Mouse (Mus musculus): Measurements from ENCODE around the gene Zkscan1. TPM values are rescaled to one million over a fixed set of nuclear protein-coding genes. Genes with fewer than 3 reads are reported as not detected.

Zkscan1 gene
- total RNA-seq, 2 experiments from 2014 or later, result 38.0 to 41.1 TPM

DNA sequence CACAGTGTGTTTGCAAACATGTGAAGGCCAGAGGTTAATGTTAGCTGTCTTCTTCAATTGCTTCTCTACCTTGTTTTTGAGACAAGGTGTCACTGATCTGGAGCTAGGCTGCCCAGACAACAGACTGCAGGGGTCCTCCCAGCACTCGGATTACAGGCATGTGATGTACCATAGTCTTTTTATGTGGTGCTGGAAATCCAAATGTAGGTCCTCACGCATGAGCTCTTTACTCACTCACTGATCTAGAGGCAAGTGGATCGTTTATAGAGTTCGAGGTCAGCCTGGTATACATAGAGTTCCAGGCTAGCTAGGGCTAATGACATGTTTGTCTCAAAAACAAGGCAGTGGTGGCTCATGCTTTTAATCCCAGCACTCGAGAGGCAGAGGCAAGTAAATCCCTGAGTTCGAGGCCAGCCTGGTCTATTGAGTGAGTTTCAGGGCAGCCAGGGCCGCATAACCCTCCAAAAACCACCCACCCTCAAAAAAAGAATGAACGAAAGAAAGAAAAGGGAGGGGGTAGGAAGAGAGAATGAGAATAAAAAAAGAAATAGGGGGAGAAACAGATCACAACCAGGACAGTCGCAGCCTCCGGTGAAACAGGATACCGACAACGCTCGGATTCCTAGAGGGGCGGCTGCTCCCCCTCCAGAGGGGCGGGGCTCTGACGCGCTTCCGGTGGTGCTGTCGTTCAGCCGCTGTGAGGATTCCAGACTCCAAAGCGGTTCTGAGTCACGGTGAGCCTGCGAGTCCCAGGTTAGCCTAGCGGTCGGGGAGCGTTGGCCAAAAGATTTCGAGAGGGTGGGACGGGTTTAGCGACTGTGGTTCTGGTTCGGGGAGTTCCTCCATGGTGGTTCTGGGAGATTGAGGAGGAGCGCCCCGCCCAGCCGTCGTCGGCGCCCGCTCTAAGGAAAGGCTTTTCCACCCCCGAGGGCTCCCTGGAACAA lies 31.6 kb downstream of the Zkscan1 start, which contains the start of gene Zscan21:
Gene Zscan21, plus strand, starts transcription at position 649 of the 944 bp plus-strand sequence.
- ATAC-seq (replicated peaks; ENCODE audit: low FRiP score, low TSS enrichment, poor library complexity, severe bottlenecking), result peak; percentile 100

DNA sequence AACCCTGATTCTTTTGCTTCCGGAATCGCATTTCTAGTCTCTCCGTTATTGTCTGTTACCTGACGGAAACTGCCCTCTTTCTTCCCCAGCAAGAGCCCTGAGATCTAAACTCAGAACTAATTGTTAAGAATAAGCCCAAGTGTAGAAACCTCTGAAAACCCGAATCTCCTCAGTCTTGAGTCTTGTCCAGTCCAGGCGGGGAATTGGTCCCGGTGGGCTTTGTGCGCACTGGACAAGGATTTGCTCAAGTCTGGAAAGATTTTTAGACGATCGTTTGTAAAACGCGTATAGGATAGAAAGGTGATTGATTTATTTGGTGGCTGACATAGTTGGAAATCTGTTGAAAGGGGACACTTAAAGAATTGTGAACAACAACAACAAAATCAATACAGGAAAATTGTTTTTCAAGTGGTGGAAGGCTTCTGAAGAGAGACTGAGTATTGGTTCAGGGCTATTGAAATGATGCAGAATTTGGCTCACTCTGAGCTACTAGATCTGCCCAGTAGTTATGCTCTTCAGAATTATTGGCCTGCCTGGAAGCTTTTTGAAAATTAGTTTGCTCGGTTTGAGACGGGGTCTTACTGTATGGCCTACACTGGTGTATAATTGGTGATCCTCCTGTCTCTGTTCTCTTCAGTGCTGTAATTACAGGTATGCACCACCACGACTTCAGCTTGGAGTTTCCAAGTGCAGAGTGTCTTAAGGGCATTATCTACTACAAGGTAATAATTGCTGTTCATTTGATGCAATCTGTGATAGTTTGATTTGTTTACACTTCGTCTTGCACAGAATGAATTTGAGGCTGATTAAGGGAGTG lies 32.5 kb downstream of the Zkscan1 start:
- peak; percentile 62 for ATAC-seq (replicated peaks; ENCODE audit: low FRiP score, low TSS enrichment, poor library complexity, severe bottlenecking)

- ATAC-seq (replicated peaks; ENCODE audit: low FRiP score, low TSS enrichment, poor library complexity, severe bottlenecking), result no peak
Observed at GRCm38 (mm10) chr5:138118041-138118440, 33.2 kb downstream of the Zkscan1 start.

DNA sequence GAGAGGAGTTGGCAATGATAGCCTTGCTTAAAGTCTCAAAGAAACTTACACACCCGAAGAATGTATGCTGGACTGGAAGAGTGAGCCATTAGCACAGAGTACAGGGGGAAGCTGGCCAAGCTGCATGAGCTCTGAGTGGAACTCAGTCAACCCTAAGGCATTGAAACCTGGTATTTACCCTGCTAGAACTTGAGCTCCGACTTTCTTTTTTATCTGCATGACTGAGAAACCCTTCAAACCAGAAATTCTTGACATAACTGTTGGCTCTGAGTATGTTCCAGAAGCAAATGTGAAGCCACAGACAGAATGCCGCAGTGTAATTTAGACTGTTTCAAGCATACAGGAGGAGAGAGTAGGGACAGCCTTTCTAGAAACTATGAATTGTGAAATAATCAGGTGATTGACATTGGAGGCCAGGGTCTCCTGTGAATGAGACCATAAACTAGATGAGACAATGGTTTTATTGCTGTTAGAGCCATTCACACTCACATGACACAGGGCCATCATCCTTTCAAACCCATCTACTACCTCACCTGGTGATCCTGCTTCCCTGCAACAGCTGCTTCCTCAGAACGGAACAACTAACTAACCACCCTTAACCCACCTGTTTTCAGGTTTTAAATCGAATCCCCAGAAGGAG lies 47.7 kb downstream of the Zkscan1 start:
- ATAC-seq (replicated peaks; ENCODE audit: low FRiP score, low TSS enrichment, poor library complexity, severe bottlenecking), result no peak

GRCm38 (mm10) chr5:138137257-138137656 lies 52.4 kb downstream of the Zkscan1 start:
- peak; percentile 89 for ATAC-seq (replicated peaks; ENCODE audit: low FRiP score, low TSS enrichment, poor library complexity, severe bottlenecking)

GRCm38 (mm10) chr5:138137935-138138549 lies 53.2 kb downstream of the Zkscan1 start:
- ATAC-seq (replicated peaks; ENCODE audit: low FRiP score, low TSS enrichment, poor library complexity, severe bottlenecking), result peak; percentile 81

GRCm38 (mm10) chr5:138138585-138138984 lies 53.7 kb downstream of the Zkscan1 start:
- no peak for ATAC-seq (replicated peaks; ENCODE audit: low FRiP score, low TSS enrichment, poor library complexity, severe bottlenecking)

DNA sequence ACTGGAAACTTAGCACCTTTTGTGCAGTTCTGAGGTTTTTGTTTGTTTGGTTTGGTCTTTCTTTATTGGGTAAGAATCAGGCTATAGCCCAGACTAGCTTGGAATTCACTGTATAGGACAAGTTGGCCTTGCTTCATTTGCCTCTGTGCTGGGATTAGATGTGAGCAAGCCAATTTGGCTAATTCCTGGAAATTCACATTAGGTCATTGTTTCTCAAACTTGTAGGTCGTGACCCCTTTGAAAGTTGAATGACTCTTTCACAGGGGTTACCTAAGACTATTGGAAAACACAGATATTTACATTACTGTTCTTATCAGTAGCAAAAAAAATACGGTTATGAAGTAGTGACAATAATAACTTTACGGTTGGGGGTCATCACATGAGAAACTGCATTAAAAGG lies 69.5 kb downstream of the Zkscan1 start:
- no peak for ATAC-seq (replicated peaks; ENCODE audit: low FRiP score, low TSS enrichment, poor library complexity, severe bottlenecking)

DNA sequence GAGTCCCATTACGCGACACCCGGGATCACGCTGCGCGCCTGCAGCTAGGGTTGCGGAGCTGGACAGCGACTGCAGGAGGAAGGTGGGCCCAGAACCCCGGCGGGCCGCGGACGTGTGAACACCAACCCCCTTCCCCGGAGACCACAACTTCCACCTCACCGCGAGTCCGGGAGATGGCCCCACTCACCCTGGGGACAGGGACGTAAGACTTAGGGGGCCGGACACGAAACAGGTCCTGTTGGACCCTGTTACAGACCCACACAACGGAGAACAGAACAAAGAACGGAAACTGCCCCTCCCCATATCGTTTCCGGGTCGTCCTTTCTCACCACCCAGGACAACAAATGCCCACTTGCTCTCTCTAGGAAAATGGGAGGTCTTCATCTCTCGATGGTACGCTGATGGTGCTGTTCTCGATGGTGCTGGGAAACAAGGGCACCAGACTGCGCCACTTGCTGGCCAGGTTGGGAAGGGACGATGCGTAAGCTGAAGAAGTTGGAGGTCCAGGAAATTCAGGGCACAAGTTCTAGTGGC lies 70.6 kb downstream of the Zkscan1 start, which contains the start of gene Zfp113:
Gene Zfp113, minus strand, starts transcription at position 302 of the 534 bp plus-strand sequence.
- ATAC-seq (replicated peaks; ENCODE audit: low FRiP score, low TSS enrichment, poor library complexity, severe bottlenecking), result peak; percentile 98

Other genes starting within 250 kb of the Zkscan1 start
- gene Pilra, start 248.8 kb upstream of the Zkscan1 start, total RNA-seq (2014; fragmentation: Nextera tagmentation), result 6.5 TPM in 1 of 2 replicates, not detected in the other
- gene Pilra, start 248.8 kb upstream of the Zkscan1 start, total RNA-seq (2017), result not detected in 2 replicates
- not detected in 2 replicates for gene Pilrb1, start 227.0 kb upstream of the Zkscan1 start, total RNA-seq (2014; fragmentation: Nextera tagmentation)
- not detected in 2 replicates for gene Pilrb1, start 227.0 kb upstream of the Zkscan1 start, total RNA-seq (2017)
- gene Pilrb2, start 213.3 kb upstream of the Zkscan1 start, total RNA-seq (2014; fragmentation: Nextera tagmentation), result 1.5 TPM in 1 of 2 replicates, not detected in the other
- gene Pilrb2, start 213.3 kb upstream of the Zkscan1 start, total RNA-seq (2017), result not detected in 2 replicates
- gene Cyp3a13, start 163.5 kb upstream of the Zkscan1 start, total RNA-seq (2014; fragmentation: Nextera tagmentation), result not detected in 2 replicates
- not detected in 2 replicates for gene Cyp3a13, start 163.5 kb upstream of the Zkscan1 start, total RNA-seq (2017)
- gene Gjc3, start 122.0 kb upstream of the Zkscan1 start, total RNA-seq (2014; fragmentation: Nextera tagmentation), result not detected in 2 replicates
- gene Gjc3, start 122.0 kb upstream of the Zkscan1 start, total RNA-seq (2017), result not detected in 2 replicates
- not detected in 2 replicates for gene Azgp1, start 103.6 kb upstream of the Zkscan1 start, total RNA-seq (2014; fragmentation: Nextera tagmentation)
- gene Azgp1, start 103.6 kb upstream of the Zkscan1 start, total RNA-seq (2017), result not detected in 2 replicates
- gene Smok3a, start 63.8 kb upstream of the Zkscan1 start, total RNA-seq (2014; fragmentation: Nextera tagmentation), result not detected in 2 replicates
- gene Smok3a, start 63.8 kb upstream of the Zkscan1 start, total RNA-seq (2017), result not detected in 2 replicates
- not detected in 2 replicates for gene Smok3b, start 63.7 kb upstream of the Zkscan1 start, total RNA-seq (2014; fragmentation: Nextera tagmentation)
- not detected in 2 replicates for gene Smok3b, start 63.7 kb upstream of the Zkscan1 start, total RNA-seq (2017)
- gene Smok3c, start 31.9 kb upstream of the Zkscan1 start, total RNA-seq (2014; fragmentation: Nextera tagmentation), result not detected in 2 replicates
- gene Smok3c, start 31.9 kb upstream of the Zkscan1 start, total RNA-seq (2017), result not detected in 2 replicates
- gene Zscan21, start 31.8 kb downstream of the Zkscan1 start, total RNA-seq (2014; fragmentation: Nextera tagmentation), result 14.4 and 18.0 TPM in 2 replicates
- gene Zscan21, start 31.8 kb downstream of the Zkscan1 start, total RNA-seq (2017), result 10.8 and 16.5 TPM in 2 replicates
- 7.3 and 7.5 TPM in 2 replicates for gene Zfp113, start 70.7 kb downstream of the Zkscan1 start, total RNA-seq (2014; fragmentation: Nextera tagmentation)
- 7.8 and 10.9 TPM in 2 replicates for gene Zfp113, start 70.7 kb downstream of the Zkscan1 start, total RNA-seq (2017)
- 81.1 and 121 TPM in 2 replicates for gene Cops6, start 76.0 kb downstream of the Zkscan1 start, total RNA-seq (2014; fragmentation: Nextera tagmentation)
- gene Cops6, start 76.0 kb downstream of the Zkscan1 start, total RNA-seq (2017), result 51.6 and 66.1 TPM in 2 replicates
- gene Ap4m1, start 86.9 kb downstream of the Zkscan1 start, total RNA-seq (2014; fragmentation: Nextera tagmentation), result 37.3 and 53.0 TPM in 2 replicates
- gene Ap4m1, start 86.9 kb downstream of the Zkscan1 start, total RNA-seq (2017), result 18.9 and 32.8 TPM in 2 replicates
- 343 and 361 TPM in 2 replicates for gene Mcm7, start 87.3 kb downstream of the Zkscan1 start, total RNA-seq (2014; fragmentation: Nextera tagmentation)
- 397 and 503 TPM in 2 replicates for gene Mcm7, start 87.3 kb downstream of the Zkscan1 start, total RNA-seq (2017)
- gene Taf6, start 102.4 kb downstream of the Zkscan1 start, total RNA-seq (2014; fragmentation: Nextera tagmentation), result 44.8 and 68.4 TPM in 2 replicates
- gene Taf6, start 102.4 kb downstream of the Zkscan1 start, total RNA-seq (2017), result 25.4 and 37.9 TPM in 2 replicates
- 22.0 and 26.2 TPM in 2 replicates for gene Cnpy4, start 102.4 kb downstream of the Zkscan1 start, total RNA-seq (2014; fragmentation: Nextera tagmentation)
- gene Cnpy4, start 102.4 kb downstream of the Zkscan1 start, total RNA-seq (2017), result 35.3 and 36.5 TPM in 2 replicates
- gene Mblac1, start 109.2 kb downstream of the Zkscan1 start, total RNA-seq (2014; fragmentation: Nextera tagmentation), result 5.1 and 8.0 TPM in 2 replicates
- 2.5 and 8.3 TPM in 2 replicates for gene Mblac1, start 109.2 kb downstream of the Zkscan1 start, total RNA-seq (2017)
- 0.28 TPM in 1 of 2 replicates, not detected in the other for gene Nxpe5, start 140.8 kb downstream of the Zkscan1 start, total RNA-seq (2014; fragmentation: Nextera tagmentation)
- 0.94 and 1.0 TPM in 2 replicates for gene Nxpe5, start 140.8 kb downstream of the Zkscan1 start, total RNA-seq (2017)
- 28.7 and 36.3 TPM in 2 replicates for gene Lamtor4, start 170.4 kb downstream of the Zkscan1 start, total RNA-seq (2014; fragmentation: Nextera tagmentation)
- 27.0 and 30.0 TPM in 2 replicates for gene Lamtor4, start 170.4 kb downstream of the Zkscan1 start, total RNA-seq (2017)
- gene BC037034, start 178.9 kb downstream of the Zkscan1 start, total RNA-seq (2014; fragmentation: Nextera tagmentation), result 113 and 199 TPM in 2 replicates
- 46.5 and 50.8 TPM in 2 replicates for gene BC037034, start 178.9 kb downstream of the Zkscan1 start, total RNA-seq (2017)
- not detected in 2 replicates for gene Gal3st4, start 187.8 kb downstream of the Zkscan1 start, total RNA-seq (2014; fragmentation: Nextera tagmentation)
- gene Gal3st4, start 187.8 kb downstream of the Zkscan1 start, total RNA-seq (2017), result not detected in 2 replicates
- not detected in 2 replicates for gene Gm43720, start 194.9 kb downstream of the Zkscan1 start, total RNA-seq (2014; fragmentation: Nextera tagmentation)
- not detected in 2 replicates for gene Gm43720, start 194.9 kb downstream of the Zkscan1 start, total RNA-seq (2017)
- gene Gpc2, start 194.9 kb downstream of the Zkscan1 start, total RNA-seq (2014; fragmentation: Nextera tagmentation), result 6.0 and 15.0 TPM in 2 replicates
- gene Gpc2, start 194.9 kb downstream of the Zkscan1 start, total RNA-seq (2017), result 0.89 and 6.5 TPM in 2 replicates
- 13.1 and 15.7 TPM in 2 replicates for gene Stag3, start 195.2 kb downstream of the Zkscan1 start, total RNA-seq (2014; fragmentation: Nextera tagmentation)
- gene Stag3, start 195.2 kb downstream of the Zkscan1 start, total RNA-seq (2017), result 9.9 and 13.4 TPM in 2 replicates

Data from megakaryocyte-erythroid progenitor cell, adult 5-6 weeks (primary cell).